Mouse (Mus musculus) intestine, embryonic 15.5 days (tissue): Measurements from ENCODE around the gene Fam208b. TPM values are rescaled to one million over a fixed set of nuclear protein-coding genes. Genes with fewer than 3 reads are reported as not detected.
A peak's percentile ranks its signal among the peaks of the same experiment; 100 is the strongest.
"Not testable (repeated sequence)": the region's sequence is repeated elsewhere in the genome, so short reads cannot be mapped to it uniquely, and the experiment has no call there.

Experiments
- ATAC-seq: fragments of 200-750 bp; cut with Nextera tagmentation; 2 replicates; pipeline ENCODE4 v1.8.0; 2017; ENCODE audit warnings: moderate TSS enrichment, moderate library complexity
- H3K27ac ChIP-seq: fragments of 300-500 bp; sonication (generic); 2 replicates; pipeline ENCODE4 v1.5.1; 2015; ENCODE audit warnings: mild to moderate bottlenecking, inconsistent platforms
- H3K27me3 ChIP-seq: fragments of 300-500 bp; sonication (generic); replicated peaks from 2 replicates; pipeline ENCODE4 v1.6.1; 2015; ENCODE audit warnings: inconsistent platforms
- H3K36me3 ChIP-seq: fragments of 300-500 bp; sonication (generic); 2 replicates; pipeline ENCODE4 v1.6.1; 2015; ENCODE audit warnings: inconsistent platforms
- H3K4me1 ChIP-seq: fragments of 300-500 bp; sonication (generic); replicated peaks from 2 replicates; pipeline ENCODE4 v1.6.1; 2015; ENCODE audit warnings: inconsistent platforms
- H3K4me2 ChIP-seq: fragments of 300-500 bp; sonication (generic); replicated peaks from 2 replicates; pipeline ENCODE4 v1.6.1; 2015; ENCODE audit warnings: mild to moderate bottlenecking, inconsistent platforms
- H3K4me3 ChIP-seq: fragments of 300-500 bp; sonication (generic); replicated peaks from 2 replicates; pipeline ENCODE4 v1.5.1; 2015; ENCODE audit warnings: inconsistent platforms
- H3K9ac ChIP-seq: fragments of 300-500 bp; sonication (generic); 2 replicates; pipeline ENCODE4 v1.6.1; 2015; ENCODE audit warnings: inconsistent platforms
- H3K9me3 ChIP-seq: fragments of 300-500 bp; sonication (generic); 2 replicates; pipeline ENCODE4 v1.6.1; 2016; ENCODE audit warnings: inconsistent platforms
- WGBS: fragments of 180-500 bp; shearing (Covaris S2); methylation state at CpG from one replicate; pipeline ENCODE4 v1.1.7; 2015; 5-methylcytosine and 5-hydroxymethylcytosine counted together
- polyA plus RNA-seq: library from polyadenylated mRNA; unstranded; fragments of >200 nt; fragmentation: Nextera tagmentation; extraction: Ambion mirVana; gene quantifications from 2 replicates; pipeline ENCODE4 v1.2.1, GENCODE M21; 2015

Gene Fam208b
- polyA plus RNA-seq, 1 experiment from 2014 or later: 8.6 TPM

GRCm38 (mm10) chr13:3531692-3532320, 79.1 kb downstream of the Fam208b start:
- no peak overlapping the region for H3K9ac ChIP-seq
- H3K4me3 ChIP-seq: no peak overlapping the region
- no peak overlapping the region for H3K27ac ChIP-seq
- no peak overlapping the region for H3K4me2 ChIP-seq
- H3K4me1 ChIP-seq: no peaks in the 10 kb centered on the region
- no peaks in the 10 kb centered on the region for H3K27me3 ChIP-seq
- no peaks in the 10 kb centered on the region for H3K9me3 ChIP-seq
- 60% methylated on average over 10 of the region's 10 CpGs for WGBS
- H3K36me3 ChIP-seq: no peaks in the 10 kb centered on the region
- peak; percentile 58 for ATAC-seq

GRCm38 (mm10) chr13:3531176-3531575, 79.7 kb downstream of the Fam208b start:
- H3K9ac ChIP-seq, H3K36me3 ChIP-seq, H3K27ac ChIP-seq, H3K27me3 ChIP-seq, H3K4me3 ChIP-seq, H3K9me3 ChIP-seq, H3K4me2 ChIP-seq, ATAC-seq, H3K4me1 ChIP-seq: not testable (repeated sequence)
- WGBS: 64% methylated on average over 2 of the region's 2 CpGs

- no peak overlapping the region for H3K4me2 ChIP-seq
- H3K36me3 ChIP-seq: no peaks in the 10 kb centered on the region
- H3K4me1 ChIP-seq: no peaks in the 10 kb centered on the region
- H3K27ac ChIP-seq: no peak overlapping the region
- ATAC-seq: peak; percentile 45; the same call in 1 of the 2 replicates
- H3K9me3 ChIP-seq: no peaks in the 10 kb centered on the region
- no peak overlapping the region for H3K4me3 ChIP-seq
- H3K27me3 ChIP-seq: no peaks in the 10 kb centered on the region
- 55% methylated on average over 3 of the region's 3 CpGs for WGBS
- no peak overlapping the region for H3K9ac ChIP-seq
These were observed 80.5 kb downstream of the Fam208b start for GRCm38 (mm10) chr13:3530451-3530850.

DNA sequence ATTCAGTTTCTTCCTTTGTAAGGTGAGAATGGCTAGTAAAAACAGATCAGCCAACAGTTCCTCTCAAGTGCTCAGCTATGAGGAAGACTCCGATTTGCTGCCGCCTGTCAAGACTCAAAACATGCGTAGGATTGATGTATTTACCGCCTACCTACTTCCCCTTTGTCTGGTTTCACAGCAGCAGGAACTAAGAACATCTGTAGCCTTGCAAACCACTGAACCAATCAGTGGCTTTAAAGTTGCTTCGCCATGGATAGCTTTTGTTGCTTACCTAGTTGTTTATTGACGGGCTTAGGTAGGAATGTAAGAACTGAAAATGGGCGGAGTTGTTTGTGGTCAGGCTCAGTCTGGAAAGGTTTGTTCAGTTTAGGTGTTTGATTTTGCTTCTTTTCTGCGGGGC, 84.6 kb downstream of the Fam208b start:
- Histone ChIP-seq H3K9me3 (no peaks in the 10 kb centered on the region), H3K9ac (no peak overlapping the region), H3K4me3 (no peak overlapping the region), H3K36me3 (no peaks in the 10 kb centered on the region), H3K27me3 (no peaks in the 10 kb centered on the region), H3K4me2 (no peak overlapping the region), H3K27ac (no peak overlapping the region), H3K4me1 (no peaks in the 10 kb centered on the region)
- WGBS: 84% methylated on average over 8 of the region's 8 CpGs
- no peak for ATAC-seq

DNA sequence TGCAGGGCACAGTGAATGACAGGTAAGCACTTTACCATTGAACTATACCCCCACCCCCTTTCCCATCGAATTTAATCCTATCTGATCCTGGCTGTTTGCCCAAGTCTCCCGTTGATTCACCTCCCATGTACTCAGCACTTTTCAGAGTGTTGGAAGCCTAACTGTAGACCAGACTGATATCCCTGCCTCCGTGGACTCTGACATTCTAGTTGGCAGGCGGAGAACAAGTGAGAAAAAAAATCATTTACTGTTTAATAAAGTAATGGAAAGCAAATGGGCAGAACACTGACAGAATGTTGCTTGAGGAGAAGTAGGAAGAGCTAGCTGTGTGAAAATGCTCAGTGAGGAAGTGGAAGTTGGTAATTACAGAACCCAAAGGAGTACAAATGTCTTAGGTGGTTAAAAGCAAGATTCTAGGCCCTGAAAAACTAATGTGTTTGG, 85.3 kb downstream of the Fam208b start:
- Histone ChIP-seq H3K4me1 (no peaks in the 10 kb centered on the region), H3K4me2 (no peak overlapping the region), H3K27me3 (no peaks in the 10 kb centered on the region), H3K4me3 (no peak overlapping the region), H3K27ac (no peak overlapping the region), H3K36me3 (no peaks in the 10 kb centered on the region), H3K9ac (no peak overlapping the region), H3K9me3 (no peaks in the 10 kb centered on the region)
- 54% methylated on average over 4 of the region's 4 CpGs for WGBS
- ATAC-seq: peak; percentile 45; the same call in 1 of the 2 replicates

- H3K9me3 ChIP-seq: no peaks in the 10 kb centered on the region
- H3K9ac ChIP-seq: no peak overlapping the region
- H3K27me3 ChIP-seq: no peaks in the 10 kb centered on the region
- H3K4me3 ChIP-seq: no peak overlapping the region
- WGBS: 94% methylated on average over 1 of the region's 1 CpGs
- H3K4me2 ChIP-seq: no peak overlapping the region
- no peak overlapping the region for H3K27ac ChIP-seq
- H3K4me1 ChIP-seq: no peaks in the 10 kb centered on the region
- ATAC-seq: no peak
- H3K36me3 ChIP-seq: no peaks in the 10 kb centered on the region
These were observed 87.0 kb downstream of the Fam208b start for GRCm38 (mm10) chr13:3523946-3524345.

DNA sequence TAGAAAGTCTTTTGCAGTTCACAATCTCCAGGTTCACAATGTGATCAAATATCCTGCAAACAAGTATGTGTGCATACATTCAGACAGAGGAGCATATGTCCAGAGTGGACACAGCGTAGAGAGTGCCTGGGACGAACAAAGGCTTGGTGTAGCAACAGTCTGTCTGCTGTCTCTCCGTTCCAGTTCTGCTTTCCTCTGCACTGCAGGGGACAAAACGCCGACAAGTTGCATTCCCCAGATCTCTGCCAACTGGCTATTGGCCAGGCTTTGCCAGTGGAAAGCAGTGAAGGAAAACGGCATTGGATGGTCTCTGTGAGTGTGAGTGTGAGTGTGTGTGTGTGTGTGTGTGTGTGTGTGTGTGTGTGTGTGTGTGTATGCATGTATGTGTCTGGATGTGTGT, 87.4 kb downstream of the Fam208b start:
- Histone ChIP-seq H3K9me3 (no peaks in the 10 kb centered on the region), H3K4me2 (no peak overlapping the region), H3K27me3 (no peaks in the 10 kb centered on the region), H3K9ac (no peak overlapping the region), H3K27ac (no peak overlapping the region), H3K36me3 (no peaks in the 10 kb centered on the region), H3K4me3 (no peak overlapping the region), H3K4me1 (no peaks in the 10 kb centered on the region)
- 61% methylated on average over 6 of the region's 6 CpGs for WGBS
- no peak for ATAC-seq

GRCm38 (mm10) chr13:3519994-3520393, 90.9 kb downstream of the Fam208b start:
- not testable (repeated sequence) for ATAC-seq

GRCm38 (mm10) chr13:3519357-3519756, 91.6 kb downstream of the Fam208b start:
- H3K4me1 ChIP-seq, H3K27ac ChIP-seq, H3K9ac ChIP-seq, H3K4me3 ChIP-seq, H3K27me3 ChIP-seq, ATAC-seq, H3K36me3 ChIP-seq, H3K4me2 ChIP-seq, H3K9me3 ChIP-seq: not testable (repeated sequence)
- 67% methylated on average over 4 of the region's 4 CpGs for WGBS

More at GRCm38 (mm10) chr13:3519994-3520393, 90.9 kb downstream of the Fam208b start:
- H3K9me3 ChIP-seq, H3K36me3 ChIP-seq, H3K27me3 ChIP-seq, H3K4me1 ChIP-seq, H3K9ac ChIP-seq, H3K4me2 ChIP-seq, H3K4me3 ChIP-seq, H3K27ac ChIP-seq: not testable (repeated sequence)
- WGBS: 25% methylated on average over 1 of the region's 1 CpGs

Other genes with a start within 250 kb of the Fam208b start
- gene Gdi2, start 73.0 kb downstream of the Fam208b start, polyA plus RNA-seq: 427 and 443 TPM in 2 replicates
- 6.9 and 7.2 TPM in 2 replicates for gene Asb13, start 22.9 kb upstream of the Fam208b start, polyA plus RNA-seq
- not detected in 2 replicates for gene Calml3, start 193.2 kb upstream of the Fam208b start, polyA plus RNA-seq
- gene Calm4, start 226.6 kb upstream of the Fam208b start, polyA plus RNA-seq: not detected in 2 replicates
- gene Calm5, start 243.1 kb upstream of the Fam208b start, polyA plus RNA-seq: not detected in 2 replicates